Mouse (Mus musculus) bone marrow macrophage, adult 2 months (primary cell): Measurements from ENCODE around the gene Uqcc1.

Experiments used
- CTCF ChIP-seq: IDR thresholded peaks from 2 replicates; pipeline ENCODE4 v1.5.1; 2012; ENCODE audit warnings: low read depth, mild to moderate bottlenecking, low read length, moderate library complexity
- POLR2A ChIP-seq: IDR thresholded peaks from 2 replicates; pipeline ENCODE4 v1.6.1; 2012; ENCODE audit warnings: mild to moderate bottlenecking, low read depth, low read length, borderline replicate concordance

- no peak for TF ChIP-seq CTCF
- no peak for TF ChIP-seq POLR2A
Measured at GRCm38 (mm10) chr2:155895046-155895735, 34.9 kb downstream of the Uqcc1 start.
